Mouse (Mus musculus) stomach, postnatal 0 days (tissue): ENCODE data around the gene Arhgap4. TPM values are rescaled to one million over a fixed set of nuclear protein-coding genes. Genes with fewer than 3 reads are reported as not detected.

Experiments
- ATAC-seq: fragments of 200-750 bp; cut with Nextera tagmentation; 2 replicates; pipeline ENCODE4 v1.8.0; 2017; ENCODE audit not compliant: low FRiP score, low TSS enrichment
- DNase-seq: peaks from one replicate; pipeline ENCODE4 v3.0.0-alpha.2; 2016; ENCODE audit warnings: low spot score
- H3K27ac ChIP-seq: fragments of 300-500 bp; sonication (generic); replicated peaks from 2 replicates; pipeline ENCODE4 v1.5.1; 2014; ENCODE audit warnings: mild to moderate bottlenecking, control low read depth
- H3K27me3 ChIP-seq: fragments of 300-500 bp; sonication (generic); 2 replicates; pipeline ENCODE4 v1.6.1; 2014; ENCODE audit warnings: low read length; ENCODE audit not compliant: control insufficient read depth, insufficient read depth
- H3K36me3 ChIP-seq: fragments of 300-500 bp; sonication (generic); 2 replicates; pipeline ENCODE4 v1.6.1; 2014; ENCODE audit warnings: low read length, mixed read lengths; ENCODE audit not compliant: control insufficient read depth, insufficient read depth
- H3K4me1 ChIP-seq: fragments of 300-500 bp; sonication (generic); replicated peaks from 2 replicates; pipeline ENCODE4 v1.6.1; 2014; ENCODE audit warnings: antibody characterized with exemption; ENCODE audit not compliant: control insufficient read depth, insufficient read depth
- H3K4me2 ChIP-seq: fragments of 300-500 bp; sonication (generic); replicated peaks from 2 replicates; pipeline ENCODE4 v1.6.1; 2014; ENCODE audit warnings: low read depth, mild to moderate bottlenecking, control low read depth, moderate library complexity
- H3K4me3 ChIP-seq: fragments of 300-500 bp; sonication (generic); 2 replicates; pipeline ENCODE4 v1.5.1; 2014; ENCODE audit warnings: low read depth, low read length, control low read depth
- H3K9ac ChIP-seq: fragments of 300-500 bp; sonication (generic); 2 replicates; pipeline ENCODE4 v1.6.1; 2014; ENCODE audit warnings: mild to moderate bottlenecking, low read length, control low read depth, mixed read lengths
- H3K9me3 ChIP-seq: fragments of 300-500 bp; sonication (generic); 2 replicates; pipeline ENCODE4 v1.6.1; 2016; ENCODE audit warnings: low read length; ENCODE audit not compliant: control insufficient read depth
- CTCF ChIP-seq: IDR thresholded peaks from 2 replicates; pipeline ENCODE4 v1.5.1; 2016; ENCODE audit warnings: antibody characterized with exemption, low read depth, mild to moderate bottlenecking, moderate library complexity
- EP300 ChIP-seq: optimal IDR thresholded peaks from 2 replicates; pipeline ENCODE3; 2016; ENCODE audit warnings: antibody characterized with exemption
- WGBS: fragments of 180-500 bp; shearing (Covaris S2); extraction: QIAGEN DNeasy Blood & Tissue Kit; methylation state at CpG from one replicate; pipeline ENCODE4 v1.1.7; 2014; 5-methylcytosine and 5-hydroxymethylcytosine counted together
- polyA plus RNA-seq: library from polyadenylated mRNA; unstranded; fragments of >200 nt; fragmentation: Nextera tagmentation; extraction: Ambion mirVana; gene quantifications from 2 replicates; pipeline ENCODE4 v1.2.1, GENCODE M21; 2015

The Arhgap4 gene
- polyA plus RNA-seq, 1 experiment from 2014 or later: 1.2 TPM

DNA sequence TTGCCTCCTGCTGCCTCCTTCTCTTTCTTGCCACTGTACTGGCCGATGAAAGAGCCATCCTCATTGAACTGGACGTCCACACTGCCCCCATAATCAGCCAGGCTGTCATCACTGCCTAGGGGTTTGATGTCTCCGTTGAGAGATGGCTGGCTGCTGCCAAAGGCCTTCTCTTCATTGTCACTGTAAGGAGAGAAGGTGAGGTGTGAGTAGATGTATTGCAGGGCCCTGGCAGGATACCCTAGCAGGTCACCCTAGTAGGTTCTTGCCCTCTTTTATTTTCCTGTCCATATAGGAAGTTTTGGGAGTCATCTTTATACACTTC, 66.6 kb downstream of the Arhgap4 start:
- DNase-seq (no peak), ATAC-seq (no peak)
- 61% methylated on average over 3 of the region's 3 CpGs for WGBS
- H3K4me3 ChIP-seq: no peak overlapping the region
- no peaks in the 10 kb centered on the region for H3K27me3 ChIP-seq
- H3K36me3 ChIP-seq: no peaks in the 10 kb centered on the region
- no peaks in the 10 kb centered on the region for H3K4me1 ChIP-seq
- H3K27ac ChIP-seq: no peak overlapping the region
- no peaks in the 10 kb centered on the region for H3K9me3 ChIP-seq
- H3K9ac ChIP-seq: no peak overlapping the region
- TF ChIP-seq CTCF (no peak), EP300 (no peak)
- H3K4me2 ChIP-seq: no peak overlapping the region

DNA sequence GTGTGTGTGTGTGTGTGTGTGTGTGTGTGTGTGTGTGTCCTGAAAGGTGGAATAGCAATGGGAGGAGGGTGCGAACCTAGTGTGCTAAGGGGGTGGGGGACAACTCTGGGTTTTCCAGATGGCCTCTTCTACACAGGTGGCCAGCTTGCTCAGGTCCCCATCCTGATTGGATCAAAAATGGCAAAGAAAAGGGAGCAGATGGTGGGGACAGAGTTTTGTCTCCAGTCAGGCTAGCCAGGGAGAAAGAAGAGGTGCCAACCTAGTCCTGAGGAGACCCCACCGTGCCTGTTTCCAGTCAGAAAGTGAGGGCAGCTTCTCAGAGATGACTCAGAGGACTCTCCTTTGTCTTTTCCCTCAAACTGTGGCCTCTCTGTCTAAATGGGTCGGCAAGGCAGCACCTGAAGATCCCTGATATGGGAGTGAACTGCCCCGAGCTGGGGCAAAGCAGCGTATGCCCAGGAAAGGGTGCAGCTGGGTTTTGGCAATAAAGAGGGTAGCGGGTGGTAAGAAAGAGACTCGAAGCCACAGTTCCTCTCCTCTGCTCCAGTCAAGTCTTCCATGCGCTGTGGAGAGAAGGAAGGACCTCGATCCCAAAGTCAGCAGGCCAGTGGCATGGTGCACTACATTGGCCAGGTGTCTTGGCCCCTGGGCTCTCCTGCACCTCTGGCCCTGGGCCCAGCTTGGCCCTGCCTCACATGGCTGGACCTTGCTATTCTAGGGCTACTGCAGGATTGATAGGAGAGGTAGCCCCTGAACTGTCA, 67.2 kb downstream of the Arhgap4 start:
- TF ChIP-seq EP300 (no peak), CTCF (no peak)
- Histone ChIP-seq H3K4me1 (no peaks in the 10 kb centered on the region), H3K4me3 (no peak overlapping the region), H3K9me3 (no peaks in the 10 kb centered on the region), H3K4me2 (no peak overlapping the region), H3K27ac (no peak overlapping the region), H3K27me3 (no peaks in the 10 kb centered on the region), H3K9ac (no peak overlapping the region), H3K36me3 (no peaks in the 10 kb centered on the region)
- ATAC-seq: no peak
- 82% methylated on average over 9 of the region's 9 CpGs for whole genome bisulfite sequencing
- no peak for DNase-seq

Other genes with a start within 250 kb of the Arhgap4 start
- 7.5 and 9.2 TPM in 2 replicates for gene Slc6a8, start 248.7 kb downstream of the Arhgap4 start, polyA plus RNA-seq
- 270 and 283 TPM in 2 replicates for gene Bcap31, start 205.7 kb downstream of the Arhgap4 start, polyA plus RNA-seq
- gene Abcd1, start 205.3 kb downstream of the Arhgap4 start, polyA plus RNA-seq: 9.3 and 9.4 TPM in 2 replicates
- gene Plxnb3, start 164.8 kb downstream of the Arhgap4 start, polyA plus RNA-seq: 0.30 and 0.36 TPM in 2 replicates
- 2.2 and 2.6 TPM in 2 replicates for gene Srpk3, start 147.5 kb downstream of the Arhgap4 start, polyA plus RNA-seq
- 130 and 133 TPM in 2 replicates for gene Idh3g, start 135.0 kb downstream of the Arhgap4 start, polyA plus RNA-seq
- gene Ssr4, start 134.8 kb downstream of the Arhgap4 start, polyA plus RNA-seq: 372 and 400 TPM in 2 replicates
- gene Pdzd4, start 96.9 kb downstream of the Arhgap4 start, polyA plus RNA-seq: 0.27 and 0.38 TPM in 2 replicates
- gene Avpr2, start 29.8 kb downstream of the Arhgap4 start, polyA plus RNA-seq: 0.42 and 0.67 TPM in 2 replicates
- 3.9 and 5.8 TPM in 2 replicates for gene L1cam, start 25.8 kb downstream of the Arhgap4 start, polyA plus RNA-seq
- gene Naa10, start 74 bp upstream of the Arhgap4 start, polyA plus RNA-seq: 82.6 and 88.2 TPM in 2 replicates
- gene Renbp, start 9.0 kb upstream of the Arhgap4 start, polyA plus RNA-seq: 19.2 and 19.7 TPM in 2 replicates
- gene Hcfc1, start 44.5 kb upstream of the Arhgap4 start, polyA plus RNA-seq: 16.1 and 16.5 TPM in 2 replicates
- 37.6 and 39.5 TPM in 2 replicates for gene Irak1, start 102.0 kb upstream of the Arhgap4 start, polyA plus RNA-seq
- not detected in 2 replicates for gene Opn1mw, start 205.6 kb upstream of the Arhgap4 start, polyA plus RNA-seq
- gene Mecp2, start 213.5 kb upstream of the Arhgap4 start, polyA plus RNA-seq: 6.8 and 6.9 TPM in 2 replicates
- not detected in 2 replicates for gene Tex28, start 246.0 kb upstream of the Arhgap4 start, polyA plus RNA-seq